Mouse (Mus musculus) ES-Bruce4 (cell line): ENCODE results near the gene Hyal2. TPM values are rescaled to one million over a fixed set of nuclear protein-coding genes. Genes with fewer than 3 reads are reported as not detected.

ENCODE experiments used
- H3K27ac ChIP-seq: 2 replicates; pipeline ENCODE4 v1.5.1; 2012; ENCODE audit warnings: low read length, inconsistent platforms; ENCODE audit not compliant: insufficient read depth
- H3K27me3 ChIP-seq: 2 replicates; pipeline ENCODE4 v1.6.1; 2012; ENCODE audit warnings: mild to moderate bottlenecking, low read length, inconsistent platforms; ENCODE audit not compliant: control insufficient read depth, poor library complexity, insufficient read depth, severe bottlenecking
- H3K36me3 ChIP-seq: 2 replicates; pipeline ENCODE4 v1.6.1; 2012; ENCODE audit warnings: inconsistent platforms, mild to moderate bottlenecking, low read length, moderate library complexity; ENCODE audit not compliant: control insufficient read depth, poor library complexity, insufficient read depth, severe bottlenecking
- H3K4me1 ChIP-seq: one replicate; pipeline ENCODE4 v1.8.1; 2011; ENCODE audit warnings: low read length; ENCODE audit not compliant: control insufficient read depth, insufficient read depth
- H3K4me3 ChIP-seq: 2 replicates; pipeline ENCODE4 v1.5.1; 2011; ENCODE audit warnings: low read depth, mild to moderate bottlenecking, low read length
- H3K9ac ChIP-seq: 2 replicates; pipeline ENCODE4 v1.6.1; 2012; ENCODE audit warnings: low read depth, mild to moderate bottlenecking, inconsistent platforms; ENCODE audit not compliant: poor library complexity, severe bottlenecking
- H3K9me3 ChIP-seq: replicated peaks from 2 replicates; pipeline ENCODE4 v1.6.1; 2012; ENCODE audit warnings: mild to moderate bottlenecking, low read length, inconsistent platforms; ENCODE audit not compliant: control insufficient read depth, poor library complexity, insufficient read depth, severe bottlenecking
- CTCF ChIP-seq: IDR thresholded peaks from one replicate; pipeline ENCODE4 v1.8.1; 2011; ENCODE audit warnings: low read depth, low read length
- EP300 ChIP-seq: IDR thresholded peaks from 2 replicates; pipeline ENCODE4 v1.6.1; 2011; ENCODE audit warnings: low read depth, low read length; ENCODE audit not compliant: insufficient read depth
- POLR2A ChIP-seq: IDR thresholded peaks from one replicate; pipeline ENCODE4 v1.8.1; 2011; ENCODE audit warnings: low read length; ENCODE audit not compliant: insufficient read depth
- polyA plus RNA-seq: library from polyadenylated mRNA; stranded (reverse); fragments of >200 nt; gene quantifications from 2 replicates; pipeline ENCODE4 v1.2.4, GENCODE M21; 2011; ENCODE audit warnings: low read depth; ENCODE audit not compliant: missing spikeins, insufficient read depth, insufficient read length

Hyal2 gene
- polyA plus RNA-seq, 1 experiment, result 38.7 TPM

DNA sequence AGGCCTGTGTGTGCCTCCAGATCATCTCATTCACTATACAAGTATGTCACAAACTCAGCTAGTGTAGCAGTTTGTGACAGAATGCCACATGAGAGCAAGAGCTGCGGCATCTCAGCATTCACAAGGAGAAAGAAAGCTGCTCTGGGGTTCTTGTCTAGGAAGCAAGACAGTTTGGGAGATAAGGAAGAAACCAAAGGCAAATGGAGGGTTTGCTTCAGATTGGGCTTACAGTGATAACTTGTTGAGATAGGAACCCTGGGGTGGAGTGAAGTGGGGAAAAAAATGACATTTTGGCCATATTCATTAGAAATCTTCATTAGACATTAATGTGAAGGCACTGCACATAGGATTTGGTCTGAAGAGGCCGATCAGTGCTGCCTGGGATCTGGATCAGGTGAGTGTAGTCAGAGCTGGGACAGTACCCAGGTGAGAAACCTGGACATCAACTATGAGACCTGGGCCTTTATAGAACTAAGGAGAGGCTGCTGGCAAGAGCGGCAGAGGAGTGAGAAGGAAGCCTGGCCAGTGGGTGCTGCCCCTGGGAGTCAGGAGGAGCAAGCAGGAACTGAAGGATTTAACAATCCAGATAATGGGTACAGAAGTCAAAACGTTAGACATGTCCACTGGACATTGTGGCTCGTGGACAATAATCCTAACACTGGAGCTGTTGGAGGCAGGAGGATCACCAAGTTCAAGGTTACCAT is 14.9 kb upstream of the Hyal2 start:
- no peak overlapping the region for H3K9ac ChIP-seq
- peaks cover 3% of the 10 kb centered on the region for H3K4me1 ChIP-seq
- H3K27me3 ChIP-seq, result no peaks in the 10 kb centered on the region

DNA sequence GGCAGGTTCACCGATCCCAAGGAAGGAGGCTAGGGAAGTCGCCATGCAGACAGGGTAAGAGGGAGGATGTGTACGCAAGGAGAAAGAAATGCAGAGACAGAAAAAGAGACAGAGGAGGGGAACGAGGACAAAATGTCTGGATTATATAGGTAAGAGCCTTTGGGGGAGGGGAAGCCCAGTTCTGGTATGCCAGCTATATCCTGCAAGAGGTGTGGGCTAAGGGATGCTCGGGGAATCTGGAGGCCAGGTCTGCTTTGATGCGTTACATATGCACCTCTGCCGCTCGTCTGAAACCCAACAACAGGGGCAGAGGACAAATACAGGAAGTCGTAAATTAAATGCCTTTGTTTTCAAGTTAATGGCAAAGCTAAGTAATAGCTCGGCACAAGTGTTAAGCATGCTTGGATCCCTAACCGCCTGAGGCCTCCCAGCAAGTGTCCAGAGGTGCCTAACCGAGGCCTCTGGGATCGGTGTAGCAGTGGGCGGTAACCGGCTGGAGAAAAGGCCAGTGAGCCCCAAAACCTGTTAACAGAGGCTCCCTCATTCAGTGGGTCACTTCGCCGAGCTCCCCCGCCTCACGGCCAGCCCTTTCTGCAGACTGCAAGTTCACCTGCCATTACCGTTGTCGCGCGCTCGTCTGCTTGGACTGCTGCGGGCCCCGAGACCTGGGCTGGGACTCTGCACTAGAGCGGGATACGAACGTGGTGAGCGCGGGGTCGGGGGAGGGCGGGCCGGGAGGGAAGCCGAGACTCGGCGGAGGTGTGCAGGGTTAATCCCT is 14.0 kb upstream of the Hyal2 start:
- peak overlapping the region; percentile 64 for H3K4me3 ChIP-seq
- peaks cover 3% of the 10 kb centered on the region for H3K4me1 ChIP-seq
- H3K9ac ChIP-seq, result peak overlapping the region; percentile 64
- no peak overlapping the region for H3K27ac ChIP-seq
- peaks cover 16% of the 10 kb centered on the region for H3K36me3 ChIP-seq
- H3K27me3 ChIP-seq, result no peaks in the 10 kb centered on the region
- no peaks in the 10 kb centered on the region for H3K9me3 ChIP-seq
- TF ChIP-seq POLR2A (no peak), EP300 (no peak), CTCF (no peak)

More for the DNA sequence above, 14.9 kb upstream of the Hyal2 start:
- TF ChIP-seq CTCF (no peak), POLR2A (no peak), EP300 (no peak)
- H3K9me3 ChIP-seq, result no peaks in the 10 kb centered on the region
- peaks cover 8% of the 10 kb centered on the region for H3K36me3 ChIP-seq
- H3K4me3 ChIP-seq, result no peak overlapping the region
- no peak overlapping the region for H3K27ac ChIP-seq

DNA sequence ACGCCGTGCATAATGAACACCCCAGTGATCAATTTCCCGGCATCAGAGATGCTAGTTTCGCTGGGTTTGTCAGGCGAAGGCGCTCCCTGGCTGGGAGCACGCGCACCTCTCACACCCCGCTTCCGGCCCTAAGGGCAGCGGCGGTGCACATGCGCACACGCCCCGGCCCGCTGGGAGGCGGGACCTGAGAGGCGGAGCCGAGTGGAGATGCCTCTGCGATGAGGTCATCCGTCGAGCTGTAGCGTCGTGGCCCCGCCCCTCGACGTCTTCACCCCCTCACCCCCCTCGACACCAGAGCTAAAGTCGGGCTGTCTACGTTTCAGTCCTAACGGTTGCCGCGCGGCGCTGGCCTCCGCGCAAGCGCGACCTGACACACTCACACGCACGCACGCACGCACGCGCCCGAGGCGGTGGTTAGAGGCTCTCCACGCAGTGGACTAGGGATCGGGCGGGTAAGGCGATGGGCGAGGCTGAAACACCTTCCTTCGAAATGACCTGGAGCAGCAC is 13.4 kb upstream of the Hyal2 start:
- Histone ChIP-seq H3K4me3 (peak overlapping the region; percentile 64), H3K27ac (no peak overlapping the region), H3K4me1 (peaks cover 3% of the 10 kb centered on the region), H3K9me3 (no peaks in the 10 kb centered on the region), H3K27me3 (no peaks in the 10 kb centered on the region), H3K36me3 (peaks cover 23% of the 10 kb centered on the region), H3K9ac (peak overlapping the region; percentile 64)
- TF ChIP-seq EP300 (0 out of 2 replicates have a peak, but pooled peaks have one; percentile 39), POLR2A (peak; percentile 42), CTCF (no peak)

DNA sequence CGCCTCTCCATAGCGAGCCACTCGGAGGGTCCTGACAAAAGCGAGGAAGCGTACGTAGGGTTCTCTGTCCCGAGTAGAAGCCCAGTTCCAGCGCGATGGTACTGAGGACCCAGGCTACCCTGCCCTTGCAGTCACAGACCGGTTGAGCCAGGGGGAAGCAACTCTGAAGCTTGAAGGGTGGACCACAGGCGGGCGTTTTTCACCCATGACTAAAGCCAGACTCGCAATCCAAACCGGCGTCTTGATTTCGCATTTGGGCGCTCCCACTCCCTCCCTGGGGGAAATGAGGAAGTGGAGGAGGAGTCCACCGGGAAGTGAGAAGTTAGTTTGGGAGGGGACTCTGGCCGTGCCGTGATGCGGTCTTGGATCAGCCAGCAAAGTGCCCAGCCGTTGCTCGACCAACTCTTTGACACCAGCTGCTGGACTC is 12.7 kb upstream of the Hyal2 start:
- peak overlapping the region; percentile 46 for H3K9ac ChIP-seq
- TF ChIP-seq POLR2A (no peak), EP300 (no peak), CTCF (no peak)
- H3K36me3 ChIP-seq, result peaks cover 26% of the 10 kb centered on the region
- peaks cover 2% of the 10 kb centered on the region for H3K4me1 ChIP-seq
- H3K9me3 ChIP-seq, result no peaks in the 10 kb centered on the region
- no peaks in the 10 kb centered on the region for H3K27me3 ChIP-seq
- H3K27ac ChIP-seq, result peak overlapping the region; percentile 55; the same call in 1 of the 2 replicates
- peak overlapping the region; percentile 64 for H3K4me3 ChIP-seq

DNA sequence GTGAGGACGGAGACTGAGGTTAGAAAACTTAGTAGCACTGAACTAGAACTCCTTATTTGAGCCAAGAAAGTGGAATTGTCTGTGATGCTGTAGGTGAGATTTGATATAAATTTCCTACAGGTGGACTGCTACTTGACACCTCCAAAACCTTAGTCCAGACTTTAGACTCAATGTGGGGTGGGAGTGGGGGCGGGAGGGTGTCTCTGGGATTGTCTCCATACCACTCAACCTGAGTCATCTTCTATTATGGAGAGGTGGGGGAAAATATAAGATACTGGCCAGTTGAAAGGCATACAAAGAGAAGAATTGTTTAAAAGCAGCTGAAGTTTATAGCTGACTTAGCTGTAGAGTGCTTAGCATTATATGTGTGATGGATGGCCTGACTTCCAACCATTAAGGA is 12.0 kb upstream of the Hyal2 start:
- no peak for TF ChIP-seq EP300
- no peak for TF ChIP-seq CTCF
- TF ChIP-seq POLR2A, result no peak
- peaks cover 28% of the 10 kb centered on the region for H3K36me3 ChIP-seq
- H3K27ac ChIP-seq, result no peak overlapping the region
- peak overlapping the region; percentile 46 for H3K9ac ChIP-seq
- H3K9me3 ChIP-seq, result no peaks in the 10 kb centered on the region
- peak overlapping the region; percentile 64 for H3K4me3 ChIP-seq
- H3K27me3 ChIP-seq, result no peaks in the 10 kb centered on the region
- H3K4me1 ChIP-seq, result no peaks in the 10 kb centered on the region
